In genomic region chr2:103970791-103971649, GRCm38 (mm10) we compare ENCODE assay signal across 7 mouse cellular contexts. TPM values are rescaled to one million over a fixed set of nuclear protein-coding genes. Genes with fewer than 3 reads are reported as not detected.
DNase-seq lines count a peak whose midpoint lies in the region; ATAC-seq and TF ChIP-seq lines count a peak whose summit lies in the region.

No protein-coding gene starts in this region.

- H3K9ac ChIP-seq in forebrain, embryonic 14.5 days (ENCODE audit: low read length) = peak overlapping the region; percentile 91
- H3K9ac ChIP-seq in intestine, embryonic 16.5 days (ENCODE audit: low read depth, low read length) = peak overlapping the region; percentile 78
- H3K9ac ChIP-seq in midbrain, embryonic 14.5 days (replicated peaks; ENCODE audit: low read length) = peak overlapping the region; percentile 82

- H3K9me3 ChIP-seq in forebrain, embryonic 14.5 days (replicated peaks; ENCODE audit: control insufficient read depth, low read length) = no peaks in the 10 kb centered on the region
- H3K9me3 ChIP-seq in intestine, embryonic 16.5 days (ENCODE audit: control insufficient read depth, low read length) = no peaks in the 10 kb centered on the region
- no peaks in the 10 kb centered on the region for H3K9me3 ChIP-seq in midbrain, embryonic 14.5 days (ENCODE audit: control insufficient read depth, low read length)

- no peak overlapping the region for H3K27ac ChIP-seq in thymus, adult 2 months (ENCODE audit: control insufficient read depth, insufficient read depth, low read length)
- H3K27ac ChIP-seq in forebrain, embryonic 14.5 days (ENCODE audit: low read depth, low read length) = peak overlapping the region; percentile 75; the same call in 1 of the 2 replicates
- H3K27ac ChIP-seq in intestine, embryonic 16.5 days (ENCODE audit: low read length) = 0 out of 2 replicates have a peak overlapping the region, but pooled peaks have one; percentile 25
- H3K27ac ChIP-seq in midbrain, embryonic 14.5 days (replicated peaks; ENCODE audit: low read depth, low read length) = peak overlapping the region; percentile 86

- peak overlapping the region; percentile 68 for H3K4me2 ChIP-seq in forebrain, embryonic 14.5 days (ENCODE audit: low read length)
- peak overlapping the region; percentile 98 for H3K4me2 ChIP-seq in intestine, embryonic 16.5 days (ENCODE audit: low read depth, low read length)
- peak overlapping the region; percentile 91 for H3K4me2 ChIP-seq in midbrain, embryonic 14.5 days (ENCODE audit: low read length)

- no peaks in the 10 kb centered on the region for H3K36me3 ChIP-seq in thymus, adult 2 months (ENCODE audit: control insufficient read depth, insufficient read depth, low read length)
- no peaks in the 10 kb centered on the region for H3K36me3 ChIP-seq in forebrain, embryonic 14.5 days (ENCODE audit: control insufficient read depth, insufficient read depth, low read length)
- H3K36me3 ChIP-seq in intestine, embryonic 16.5 days (ENCODE audit: control insufficient read depth, insufficient read depth, low read length) = no peaks in the 10 kb centered on the region
- no peaks in the 10 kb centered on the region for H3K36me3 ChIP-seq in midbrain, embryonic 14.5 days (ENCODE audit: control insufficient read depth, insufficient read depth, low read length)

- peaks cover 19% of the 10 kb centered on the region for H3K27me3 ChIP-seq in thymus, adult 2 months (ENCODE audit: control insufficient read depth, insufficient read depth, low read length)
- peaks cover 7% of the 10 kb centered on the region; the same call in 1 of the 2 replicates for H3K27me3 ChIP-seq in forebrain, embryonic 14.5 days (replicated peaks; ENCODE audit: control insufficient read depth, insufficient read depth, low read length)
- H3K27me3 ChIP-seq in intestine, embryonic 16.5 days (replicated peaks; ENCODE audit: control insufficient read depth, insufficient read depth, low read length) = peaks cover 12% of the 10 kb centered on the region; the same call in 1 of the 2 replicates
- peaks cover 12% of the 10 kb centered on the region for H3K27me3 ChIP-seq in midbrain, embryonic 14.5 days (ENCODE audit: control insufficient read depth, insufficient read depth, low read length)

- 4% methylated on average over 32 of the region's 32 CpGs for WGBS in thymus, adult 2 months
- WGBS in forebrain, embryonic 14.5 days = 2% methylated on average over 32 of the region's 32 CpGs
- 2% methylated on average over 32 of the region's 32 CpGs for WGBS in intestine, embryonic 16.5 days
- under 1% methylated on average over 32 of the region's 32 CpGs for WGBS in midbrain, embryonic 14.5 days

- peak; percentile 13 for ATAC-seq in forebrain, embryonic 14.5 days
- no peak; the same call in none of the 2 replicates for ATAC-seq in intestine, embryonic 16.5 days
- no peak for ATAC-seq in midbrain, embryonic 14.5 days (ENCODE audit: low FRiP score, low TSS enrichment)

- no peak for DNase-seq in thymus, adult 2 months
- DNase-seq in thymus, postnatal 4 days = no peak
- DNase-seq in forebrain, embryonic 14.5 days (ENCODE audit: low spot score) = no peak
- DNase-seq in midbrain, embryonic 14.5 days = peak; percentile 34
- DNase-seq in layer of hippocampus, adult 9-11 months = no peak
- no peak for DNase-seq in left cerebral cortex, adult 9 months (ENCODE audit: low spot score in 2 of 2)

- H3K4me1 ChIP-seq in thymus, adult 2 months (replicated peaks; ENCODE audit: control insufficient read depth, insufficient read depth, low read length) = peaks cover 9% of the 10 kb centered on the region
- H3K4me1 ChIP-seq in forebrain, embryonic 14.5 days (ENCODE audit: control insufficient read depth, insufficient read depth, low read length) = peaks cover 5% of the 10 kb centered on the region; the same call in 1 of the 2 replicates
- peaks cover 4% of the 10 kb centered on the region for H3K4me1 ChIP-seq in intestine, embryonic 16.5 days (ENCODE audit: control insufficient read depth, insufficient read depth, low read length)
- H3K4me1 ChIP-seq in midbrain, embryonic 14.5 days (ENCODE audit: control insufficient read depth, insufficient read depth, low read length) = peaks cover 16% of the 10 kb centered on the region

- peak overlapping the region; percentile 49 for H3K4me3 ChIP-seq in thymus, adult 2 months (ENCODE audit: control insufficient read depth, insufficient read depth, low read length)
- H3K4me3 ChIP-seq in forebrain, embryonic 14.5 days (ENCODE audit: low read depth, low read length) = peak overlapping the region; percentile 71
- H3K4me3 ChIP-seq in intestine, embryonic 16.5 days (ENCODE audit: low read length) = peak overlapping the region; percentile 82
- peak overlapping the region; percentile 75 for H3K4me3 ChIP-seq in midbrain, embryonic 14.5 days (replicated peaks; ENCODE audit: low read depth, low read length)

- no peak for TF ChIP-seq CTCF in thymus, adult 2 months (IDR thresholded peaks at IDR 0.05; ENCODE audit: borderline replicate concordance, control insufficient read depth, extremely low read depth, insufficient read depth, low read length, poor library complexity)

- no peak for TF ChIP-seq POLR2A in thymus, adult 2 months (IDR thresholded peaks at IDR 0.05; ENCODE audit: control insufficient read depth, extremely low read depth, insufficient read depth, low read length, poor library complexity)

RNA-seq across cellular contexts. Expression of gene Lmo2, which starts 13.2 kb away (rescaled TPM):
- polyA plus RNA-seq in thymus, adult 2 months (2012; rRNA removed) = 8.0 and 9.6 TPM in 2 replicates
- 30.2 TPM in 2 replicates for polyA plus RNA-seq in forebrain, embryonic 14.5 days (2014; fragmentation: Nextera tagmentation; extraction: Ambion mirVana)
- 12.6 and 14.6 TPM in 2 replicates for polyA plus RNA-seq in intestine, embryonic 16.5 days (2015; fragmentation: Nextera tagmentation; extraction: Ambion mirVana)
- polyA plus RNA-seq in midbrain, embryonic 14.5 days (2014; fragmentation: Nextera tagmentation; extraction: Ambion mirVana) = 25.8 and 31.6 TPM in 2 replicates

RNA-seq across cellular contexts. Expression of gene Fbxo3, which starts 56.5 kb away (rescaled TPM):
- 22.2 and 24.5 TPM in 2 replicates for polyA plus RNA-seq in thymus, adult 2 months (2012; rRNA removed)
- 56.5 and 66.2 TPM in 2 replicates for polyA plus RNA-seq in forebrain, embryonic 14.5 days (2014; fragmentation: Nextera tagmentation; extraction: Ambion mirVana)
- 53.2 and 54.8 TPM in 2 replicates for polyA plus RNA-seq in intestine, embryonic 16.5 days (2015; fragmentation: Nextera tagmentation; extraction: Ambion mirVana)
- 69.7 and 75.6 TPM in 2 replicates for polyA plus RNA-seq in midbrain, embryonic 14.5 days (2014; fragmentation: Nextera tagmentation; extraction: Ambion mirVana)

RNA-seq across cellular contexts. Expression of gene 4931422A03Rik, which starts 57.1 kb away (rescaled TPM):
- polyA plus RNA-seq in thymus, adult 2 months (2012; rRNA removed) = not detected in 2 replicates
- 0.67 and 1.8 TPM in 2 replicates for polyA plus RNA-seq in forebrain, embryonic 14.5 days (2014; fragmentation: Nextera tagmentation; extraction: Ambion mirVana)
- 1.0 and 1.6 TPM in 2 replicates for polyA plus RNA-seq in intestine, embryonic 16.5 days (2015; fragmentation: Nextera tagmentation; extraction: Ambion mirVana)
- polyA plus RNA-seq in midbrain, embryonic 14.5 days (2014; fragmentation: Nextera tagmentation; extraction: Ambion mirVana) = 2.6 and 2.7 TPM in 2 replicates
